Mouse (Mus musculus) lung, postnatal 10 days (tissue): ENCODE measurements around the gene 2210017I01Rik.
A peak's percentile ranks its signal among the peaks of the same experiment; 100 is the strongest.

ENCODE experiments used
- DNase-seq: peaks from one replicate; pipeline ENCODE4 v3.0.0; 2021

2210017I01Rik gene

GRCm38 (mm10) chr3:92607392-92607791 is at the start of gene 2210017I01Rik:
TSS of gene 2210017I01Rik (minus strand) at chr3:92607492.
- no peak for DNase-seq

- no peak for DNase-seq
Observed at GRCm38 (mm10) chr3:92656826-92657225, 49.5 kb upstream of the 2210017I01Rik start, which contains the start of gene Lce1b. TSS of gene Lce1b (minus strand) at chr3:92656926.

- DNase-seq: no peak
Observed at GRCm38 (mm10) chr3:92648207-92648606, 40.9 kb upstream of the 2210017I01Rik start, which contains the start of gene Lce1a1. TSS of gene Lce1a1 (minus strand) at chr3:92648307.

- no peak for DNase-seq
Observed at GRCm38 (mm10) chr3:92639854-92640253, 32.6 kb upstream of the 2210017I01Rik start.

- no peak for DNase-seq
Observed at GRCm38 (mm10) chr3:92638653-92638991, 31.3 kb upstream of the 2210017I01Rik start.

- DNase-seq: no peak
Observed at GRCm38 (mm10) chr3:92637745-92638652, 30.7 kb upstream of the 2210017I01Rik start.

GRCm38 (mm10) chr3:92621560-92621959 is 14.3 kb upstream of the 2210017I01Rik start, which contains the start of gene Lce6a:
TSS of gene Lce6a (minus strand) at chr3:92621660.
- no peak for DNase-seq

GRCm38 (mm10) chr3:92609804-92610203 is 2.5 kb upstream of the 2210017I01Rik start:
- DNase-seq: no peak

- DNase-seq: no peak
Observed at GRCm38 (mm10) chr3:92602169-92602568, 5.1 kb downstream of the 2210017I01Rik start.

- no peak for DNase-seq
Observed at GRCm38 (mm10) chr3:92600456-92600855, 6.8 kb downstream of the 2210017I01Rik start.

GRCm38 (mm10) chr3:92599973-92600372 is 7.3 kb downstream of the 2210017I01Rik start:
- DNase-seq: no peak

- DNase-seq: no peak
Observed at GRCm38 (mm10) chr3:92598429-92598828, 8.9 kb downstream of the 2210017I01Rik start.

- no peak for DNase-seq
Observed at GRCm38 (mm10) chr3:92588858-92589257, 18.4 kb downstream of the 2210017I01Rik start, which contains the start of gene Smcp. TSS of gene Smcp (minus strand) at chr3:92588997.

GRCm38 (mm10) chr3:92587190-92587589 is 20.1 kb downstream of the 2210017I01Rik start:
- no peak for DNase-seq

- DNase-seq: no peak
Observed at GRCm38 (mm10) chr3:92585055-92585454, 22.2 kb downstream of the 2210017I01Rik start.

GRCm38 (mm10) chr3:92583164-92583826 is 24.0 kb downstream of the 2210017I01Rik start:
- DNase-seq: no peak

- no peak for DNase-seq
Observed at GRCm38 (mm10) chr3:92579508-92579907, 27.8 kb downstream of the 2210017I01Rik start.

- DNase-seq: no peak
Observed at GRCm38 (mm10) chr3:92578652-92579413, 28.5 kb downstream of the 2210017I01Rik start.

GRCm38 (mm10) chr3:92573449-92574041 is 33.7 kb downstream of the 2210017I01Rik start, which contains the start of gene Ivl:
TSS of gene Ivl (minus strand) at chr3:92573735.
- DNase-seq: no peak

GRCm38 (mm10) chr3:92572514-92573155 is 34.7 kb downstream of the 2210017I01Rik start:
- no peak for DNase-seq

GRCm38 (mm10) chr3:92568752-92569151 is 38.5 kb downstream of the 2210017I01Rik start:
- DNase-seq: peak; percentile 54

GRCm38 (mm10) chr3:92565418-92565817 is 41.9 kb downstream of the 2210017I01Rik start:
- DNase-seq: no peak
